Mouse (Mus musculus) cerebellum, postnatal 14 days (tissue): ENCODE results near the gene Tgif2.

Experiments
- DNase-seq, 2 experiments: peaks; one replicate each; pipeline ENCODE4 v3.0.0; 2021; ENCODE audit warnings: mixed read lengths in 2 of 2

The Tgif2 gene

DNA sequence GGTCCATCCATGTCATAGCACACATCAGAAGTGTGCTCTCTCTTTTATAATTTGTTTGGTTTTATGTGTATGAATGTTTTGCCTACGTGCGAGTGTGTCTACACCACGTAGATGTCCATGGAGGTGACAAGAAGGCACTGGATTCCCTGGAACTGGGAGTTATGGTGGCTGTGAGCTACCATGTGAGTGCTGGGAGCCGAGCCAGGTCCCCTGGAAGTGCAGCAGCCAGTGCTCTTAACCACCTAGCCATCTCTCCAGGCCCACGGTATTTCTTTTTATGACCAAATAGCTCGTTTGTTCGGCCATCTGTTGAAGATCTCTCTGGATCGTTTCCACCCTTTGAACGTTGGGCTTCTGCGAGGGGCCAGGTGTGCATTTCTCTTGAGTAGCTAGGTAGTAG, 3.5 kb downstream of the Tgif2 start:
- DNase-seq, result peak; percentile 35 to 54

DNA sequence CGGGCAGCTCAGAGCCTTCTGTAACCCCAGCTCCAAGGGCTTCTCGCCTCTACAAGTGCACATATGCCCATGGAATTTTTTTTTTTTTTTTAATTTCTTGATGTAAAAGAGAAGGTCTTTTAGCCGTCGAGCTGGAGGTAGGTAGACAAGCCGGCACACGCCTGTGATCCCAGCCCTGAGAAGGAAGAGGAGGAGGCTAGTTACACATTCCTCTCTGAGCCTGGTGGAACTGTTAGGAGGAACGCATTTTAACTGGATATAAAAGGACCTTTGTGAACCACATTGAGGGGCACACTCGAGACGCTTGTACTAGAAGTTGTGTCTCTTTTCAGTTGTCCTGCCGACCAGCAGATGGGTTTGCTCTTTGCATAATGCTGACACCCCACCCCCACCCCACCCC, 4.9 kb downstream of the Tgif2 start:
- DNase-seq, result no peak

GRCm38 (mm10) chr2:156847653-156848052, 7.8 kb downstream of the Tgif2 start:
- no peak for DNase-seq

GRCm38 (mm10) chr2:156848526-156849182, 8.8 kb downstream of the Tgif2 start:
- DNase-seq, result no peak

GRCm38 (mm10) chr2:156850505-156850904, 10.7 kb downstream of the Tgif2 start:
- DNase-seq, result no peak

DNA sequence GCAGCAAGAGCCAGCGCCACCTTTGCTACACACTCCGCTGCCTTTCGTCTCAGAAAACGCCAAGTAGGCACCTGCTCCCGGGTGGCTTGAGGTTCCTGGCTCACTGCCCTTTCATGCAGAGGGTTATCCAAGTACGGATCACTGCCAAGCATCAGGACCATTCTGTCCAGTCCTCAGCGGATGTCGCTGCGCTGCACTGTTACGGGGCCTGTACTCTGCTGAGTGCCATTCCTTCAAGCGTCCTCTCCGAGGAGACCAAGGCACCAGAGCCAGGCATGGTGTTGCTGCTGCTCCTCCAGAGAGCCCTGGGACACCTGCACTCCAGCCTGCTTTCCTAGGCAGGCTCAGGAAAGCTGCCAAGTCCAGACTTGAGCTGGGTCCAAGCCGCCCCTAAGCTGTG, 13.8 kb downstream of the Tgif2 start:
- peak in 1 of 2 experiments; percentile 26 for DNase-seq

DNA sequence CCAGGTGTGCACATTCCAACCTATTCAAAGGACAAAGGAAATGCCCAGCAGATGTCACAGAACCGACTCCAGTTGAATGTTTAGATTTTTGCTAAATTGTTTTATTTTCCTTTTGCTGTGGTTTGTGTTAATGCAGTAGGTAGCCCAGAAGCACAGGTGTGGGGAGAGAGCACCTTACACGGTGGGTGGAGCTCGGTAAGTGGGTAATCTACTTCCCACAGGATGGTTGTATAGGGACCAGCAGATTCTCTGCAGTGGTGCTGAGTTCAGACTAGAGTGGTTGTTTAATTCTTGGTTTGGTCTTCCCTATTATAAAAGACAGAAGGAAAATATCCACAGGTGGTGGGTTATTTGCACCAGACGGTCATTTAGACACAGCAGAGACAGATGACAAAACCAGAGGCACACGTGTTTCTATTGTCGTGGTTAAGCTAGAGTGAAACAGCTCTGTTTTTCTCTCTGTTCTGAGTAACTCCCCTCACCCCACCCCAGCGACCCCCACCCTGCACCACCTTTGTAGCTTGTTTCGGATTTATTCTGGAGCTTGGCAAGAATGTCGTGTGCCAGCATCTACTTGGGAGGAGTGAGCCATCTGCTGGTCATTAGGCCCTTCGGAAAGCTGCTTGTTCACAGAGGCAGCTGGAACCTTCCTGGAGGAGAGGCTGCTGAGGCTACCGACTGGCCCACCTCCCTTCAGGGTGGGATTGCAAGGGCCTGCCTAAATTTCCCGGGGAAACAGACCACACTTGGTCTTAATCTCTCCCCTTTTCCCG, 14.4 kb downstream of the Tgif2 start:
- peak; percentile 74 to 76 for DNase-seq

- DNase-seq, result no peak
Observed at GRCm38 (mm10) chr2:156856311-156856710, 16.5 kb downstream of the Tgif2 start.

DNA sequence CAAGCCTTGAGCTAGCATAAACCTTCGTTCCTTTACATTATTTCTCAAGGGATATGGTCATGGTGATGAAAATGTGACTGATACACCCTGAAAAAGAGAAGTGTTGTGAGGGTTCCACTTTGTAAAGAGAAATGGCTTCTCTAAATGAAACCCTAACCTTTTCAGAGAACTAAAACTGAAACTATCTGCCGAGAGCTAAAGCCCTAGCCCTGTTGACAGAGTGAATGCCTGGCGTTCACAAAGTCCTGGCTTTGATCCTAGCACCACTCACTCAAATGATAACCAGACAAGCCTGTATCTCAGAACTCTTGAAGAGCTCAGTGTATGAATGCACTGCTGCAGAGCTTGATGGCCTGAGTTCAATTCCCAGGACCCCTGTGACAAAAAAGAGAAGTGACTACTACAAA, 17.6 kb downstream of the Tgif2 start:
- DNase-seq, result no peak

- no peak for DNase-seq
Observed at GRCm38 (mm10) chr2:156857835-156858234, 18.0 kb downstream of the Tgif2 start, which contains the start of gene 4930518I15Rik. Gene 4930518I15Rik (minus strand): TSS chr2:156857946.

- no peak for DNase-seq
Observed at GRCm38 (mm10) chr2:156858671-156859070, 18.9 kb downstream of the Tgif2 start.

DNA sequence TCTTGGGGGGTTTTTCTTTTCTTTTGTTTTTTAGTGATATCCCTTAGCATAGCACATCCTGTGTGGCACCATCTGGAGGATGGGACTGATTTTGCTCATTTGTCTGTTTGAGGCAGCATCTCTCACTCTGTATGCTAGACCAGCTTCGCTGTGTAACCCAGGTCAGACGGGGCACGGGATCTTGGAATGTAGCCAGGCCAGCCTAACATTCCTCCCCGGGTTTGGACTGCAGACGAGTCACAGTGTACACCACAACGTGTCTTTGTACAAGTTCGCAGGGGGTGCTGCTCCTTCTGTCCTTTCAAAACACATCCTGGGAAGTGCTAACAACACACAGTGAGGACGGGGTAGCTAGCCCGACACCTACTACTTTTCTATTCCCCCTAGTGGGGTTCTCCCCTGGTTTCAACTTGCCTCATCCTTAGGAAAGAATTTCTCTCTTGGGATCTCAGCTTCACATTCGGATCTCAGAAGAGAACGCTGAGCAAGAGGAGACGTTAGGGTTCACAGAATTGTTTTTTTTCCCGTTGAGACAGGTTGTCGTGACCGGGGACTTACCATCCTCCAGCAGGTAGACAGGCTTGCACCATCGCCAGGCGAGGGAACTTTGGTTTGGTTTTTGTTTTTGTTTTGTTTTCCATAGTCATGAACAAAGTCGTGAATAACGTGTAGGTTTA, 22.4 kb downstream of the Tgif2 start:
- peak; percentile 50 to 59 for DNase-seq

GRCm38 (mm10) chr2:156862772-156863486, 23.1 kb downstream of the Tgif2 start, which contains the start of gene Rab5if:
Gene Rab5if (plus strand): TSS chr2:156863128.
- peak; percentile 98 to 99 for DNase-seq

DNA sequence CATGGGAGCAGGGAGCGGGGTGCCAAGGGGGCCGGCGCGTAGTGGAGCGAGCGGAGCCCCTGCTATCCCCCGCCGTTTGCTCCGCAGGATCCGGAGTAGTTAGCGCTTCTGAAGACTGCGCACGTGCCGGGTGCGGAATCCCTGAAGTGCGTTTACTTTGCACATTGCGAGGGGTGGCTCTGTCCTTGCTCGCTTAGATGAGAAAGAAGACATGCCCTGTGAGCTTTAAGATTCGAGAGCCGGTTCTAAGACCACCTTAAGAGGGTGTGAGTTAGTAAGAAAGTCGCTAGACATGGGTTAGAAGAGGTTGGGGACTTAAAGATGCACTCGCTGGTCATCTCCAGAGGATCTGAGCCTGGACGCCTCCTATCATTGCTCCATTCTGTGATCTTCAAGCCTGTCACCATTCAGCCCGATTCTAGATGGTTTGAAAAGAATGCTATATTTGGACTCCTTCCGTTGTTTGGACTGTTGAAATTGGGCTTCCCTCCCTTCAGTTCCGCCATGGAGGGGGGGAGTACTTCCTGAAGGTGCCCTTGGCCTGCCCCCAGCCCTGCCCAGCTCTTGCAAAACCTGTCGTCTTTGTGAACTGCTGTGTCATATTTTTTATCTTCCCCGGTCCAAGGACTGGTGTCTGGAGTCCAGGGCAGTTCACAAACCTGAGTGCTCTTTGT, 23.8 kb downstream of the Tgif2 start:
- DNase-seq, result peak; percentile 29 to 56

GRCm38 (mm10) chr2:156864481-156864880, 24.7 kb downstream of the Tgif2 start:
- DNase-seq, result peak in 1 of 2 experiments; percentile 50

DNA sequence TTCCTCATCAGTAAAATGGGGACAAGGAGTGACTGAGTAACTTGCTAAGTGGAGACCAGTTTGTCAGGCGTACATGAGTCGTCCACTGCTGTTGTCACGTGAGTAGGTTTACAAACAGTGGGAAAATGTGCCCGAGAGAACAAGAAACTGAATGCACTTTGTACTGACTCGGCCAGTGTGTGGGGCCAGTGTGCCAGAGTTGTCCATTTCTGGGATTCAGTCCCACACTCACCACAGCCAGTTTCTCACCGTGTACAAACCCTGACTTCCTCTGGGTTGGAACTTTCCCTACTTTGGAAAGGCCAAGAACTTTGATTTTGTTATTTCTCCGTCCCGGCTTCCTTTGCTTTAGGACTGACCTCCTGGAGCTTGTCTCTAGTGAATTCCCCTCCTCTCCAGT, 29.2 kb downstream of the Tgif2 start:
- peak in 1 of 2 experiments; percentile 48 for DNase-seq

GRCm38 (mm10) chr2:156869554-156869953, 29.7 kb downstream of the Tgif2 start:
- DNase-seq, result peak in 1 of 2 experiments; percentile 58

- peak in 1 of 2 experiments; percentile 72 for DNase-seq
Observed at GRCm38 (mm10) chr2:156870519-156870918, 30.7 kb downstream of the Tgif2 start.

DNA sequence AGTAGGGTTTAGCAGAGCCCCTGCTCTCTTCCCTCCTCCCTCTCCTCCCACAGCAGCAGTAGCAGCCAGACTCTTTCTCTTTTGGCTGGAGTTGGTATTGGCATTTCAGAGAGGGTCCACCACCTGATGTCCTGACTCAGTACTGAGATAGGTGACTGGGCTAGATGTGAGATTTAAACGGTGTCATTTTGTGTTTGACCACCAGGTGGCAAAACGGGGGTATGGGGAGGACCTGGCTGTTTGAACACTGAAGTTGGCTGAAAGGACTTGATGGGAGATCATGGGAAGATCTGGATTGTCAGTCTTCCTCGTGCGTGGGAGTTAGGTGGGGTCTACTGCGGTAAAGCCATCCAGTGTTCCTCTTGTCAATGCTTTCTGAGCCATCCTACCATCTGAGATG, 33.8 kb downstream of the Tgif2 start:
- DNase-seq, result peak; percentile 86 to 87

- no peak for DNase-seq
Observed at GRCm38 (mm10) chr2:156874047-156874759, 34.4 kb downstream of the Tgif2 start.

DNA sequence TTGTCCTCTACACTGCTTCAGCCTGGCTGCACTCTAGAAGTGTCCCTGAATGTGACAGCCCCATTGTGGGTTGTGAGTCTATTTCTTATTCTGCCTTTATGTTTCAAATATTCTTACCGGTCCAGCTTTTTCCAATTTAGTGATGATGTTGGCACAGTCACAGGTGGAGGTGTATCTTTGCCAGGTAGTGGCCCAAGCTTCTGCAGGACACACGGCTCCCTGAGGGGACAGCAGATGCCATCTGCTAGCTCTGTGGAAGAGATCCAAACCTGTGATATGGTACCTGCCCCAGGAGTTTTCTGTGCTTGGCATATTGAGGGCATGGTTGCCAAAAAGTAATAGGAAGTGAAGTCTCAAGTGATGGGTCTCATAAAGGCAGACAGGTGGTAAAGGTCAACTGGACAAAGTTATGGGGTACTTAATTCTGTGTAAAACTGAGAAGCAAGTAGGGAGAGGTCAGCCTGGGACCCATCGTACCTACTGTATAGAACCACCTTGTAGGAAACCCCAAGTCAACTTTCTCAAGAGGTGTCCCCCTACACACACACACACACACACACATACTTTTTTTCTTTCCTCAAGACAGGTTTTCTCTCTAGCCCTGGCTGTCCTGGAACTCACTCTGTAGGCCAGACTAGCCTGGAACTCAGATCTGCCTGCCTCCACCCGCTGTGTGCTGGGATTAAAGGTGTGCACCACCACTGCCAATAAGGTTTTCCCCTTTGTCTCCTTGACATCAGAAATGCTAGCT, 35.1 kb downstream of the Tgif2 start:
- DNase-seq, result peak; percentile 87 to 93
